Mouse (Mus musculus) thymus, adult 2 months (tissue): ENCODE measurements around the gene Slc35b1.

Source experiments
- CTCF ChIP-seq: fragments of 200-500 bp; IDR thresholded peaks from 2 replicates; pipeline ENCODE4 v1.5.1; 2012; ENCODE audit warnings: mild to moderate bottlenecking, control low read depth, low read length, moderate library complexity, borderline replicate concordance; ENCODE audit not compliant: control insufficient read depth, poor library complexity, insufficient read depth; ENCODE audit errors: extremely low read depth
- POLR2A ChIP-seq: fragments of 200-500 bp; IDR thresholded peaks from 2 replicates; pipeline ENCODE4 v1.6.1; 2012; ENCODE audit warnings: mild to moderate bottlenecking, low read length, control low read depth, moderate library complexity; ENCODE audit not compliant: control insufficient read depth, poor library complexity, insufficient read depth; ENCODE audit errors: extremely low read depth

DNA sequence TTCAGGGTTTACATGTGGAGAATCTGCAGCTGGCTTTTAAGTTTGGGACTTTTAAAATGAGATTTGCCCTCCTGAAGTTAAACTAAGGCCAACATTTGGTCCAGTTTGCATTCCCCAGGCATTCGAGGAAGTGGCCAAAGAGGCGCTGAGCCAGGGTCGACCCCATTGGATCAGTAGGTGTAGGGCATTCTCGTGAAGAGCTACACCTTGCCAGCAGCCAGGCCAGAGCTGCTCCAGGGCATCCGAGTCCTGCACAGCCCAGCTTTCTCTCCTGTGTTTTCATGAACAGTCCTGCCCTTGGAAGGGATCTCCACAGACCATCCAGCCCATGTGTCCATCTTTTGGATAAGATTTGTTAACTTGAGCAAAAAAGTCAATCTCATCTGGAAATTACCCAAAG, 20.1 kb upstream of the Slc35b1 start:
- no peak for TF ChIP-seq CTCF
- TF ChIP-seq POLR2A = no peak
